Mouse (Mus musculus): ENCODE data around the gene Mon1a. TPM values are rescaled to one million over a fixed set of nuclear protein-coding genes. Genes with fewer than 3 reads are reported as not detected.
A peak's percentile ranks its signal among the peaks of the same experiment; 100 is the strongest.

The Mon1a gene
- polyA plus RNA-seq, 1 experiment from 2014 or later: 23.4 TPM

DNA sequence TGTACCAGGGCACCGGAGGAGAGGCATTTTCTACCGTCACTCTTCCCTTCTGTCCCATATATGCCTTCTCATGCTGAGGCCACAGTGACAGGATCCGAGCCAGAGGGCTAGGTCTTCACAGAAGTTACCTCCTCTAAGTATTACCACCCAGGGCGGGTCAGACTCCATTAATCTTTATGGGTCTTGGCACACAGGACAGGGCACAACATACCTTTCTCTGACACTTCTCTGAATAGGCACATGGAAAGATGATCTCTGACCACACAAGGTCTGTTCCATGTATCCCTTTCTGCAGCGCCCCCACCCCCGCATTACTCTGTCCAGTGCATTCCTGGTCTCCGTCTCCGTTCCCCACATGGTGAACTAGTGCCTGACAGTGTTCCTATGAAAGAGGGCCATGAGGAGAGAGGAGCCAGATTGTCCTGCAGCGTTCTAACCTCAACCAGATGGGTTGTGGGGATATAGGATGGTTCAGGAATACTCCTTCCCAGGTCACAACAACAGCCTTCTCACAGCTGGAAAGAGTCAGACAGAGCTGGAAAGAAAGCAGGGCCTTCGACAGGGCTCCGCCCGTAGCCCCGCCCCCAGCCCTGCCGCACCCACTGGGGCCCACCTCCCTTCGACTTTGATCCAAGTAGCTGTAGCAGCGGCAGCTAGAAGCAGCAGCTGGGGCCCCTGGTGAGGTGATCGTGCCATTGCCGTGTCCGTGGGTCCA lies 18.5 kb downstream of the Mon1a start, which contains the start of gene Mst1r:
TSS of gene Mst1r (plus strand) at position 622 of the 715 bp plus-strand sequence.
- H3K27ac ChIP-seq (ENCODE audit: low read depth, low read length): no peak within 1 kb of the TSS
- peak; percentile 19; the same call in 1 of the 2 replicates for ATAC-seq (ENCODE audit: low read depth)
- 21% methylated on average over 19 of the region's 19 CpGs for WGBS
- H3K27me3 ChIP-seq (ENCODE audit: control insufficient read depth, insufficient read depth, low read length): no peaks in the 10 kb centered on the region
- peak within 1 kb of the TSS; percentile 19; the same call in 1 of the 2 replicates for H3K4me3 ChIP-seq (ENCODE audit: low read depth, low read length)
- no peaks in the 10 kb centered on the region for H3K9me3 ChIP-seq (ENCODE audit: control insufficient read depth, low read length)
- peaks cover 6% of the 10 kb centered on the region for H3K36me3 ChIP-seq (ENCODE audit: control insufficient read depth, insufficient read depth, low read length)
- H3K4me2 ChIP-seq (ENCODE audit: low read depth, low read length): peak within 1 kb of the TSS; percentile 48
- H3K4me1 ChIP-seq (ENCODE audit: control insufficient read depth, insufficient read depth, low read length): 0 out of 2 replicates have a peak, but pooled peaks cover 3% of the 10 kb centered on the region
- peak within 1 kb of the TSS; percentile 37; the same call in 1 of the 2 replicates for H3K9ac ChIP-seq (replicated peaks; ENCODE audit: low read depth, low read length)

DNA sequence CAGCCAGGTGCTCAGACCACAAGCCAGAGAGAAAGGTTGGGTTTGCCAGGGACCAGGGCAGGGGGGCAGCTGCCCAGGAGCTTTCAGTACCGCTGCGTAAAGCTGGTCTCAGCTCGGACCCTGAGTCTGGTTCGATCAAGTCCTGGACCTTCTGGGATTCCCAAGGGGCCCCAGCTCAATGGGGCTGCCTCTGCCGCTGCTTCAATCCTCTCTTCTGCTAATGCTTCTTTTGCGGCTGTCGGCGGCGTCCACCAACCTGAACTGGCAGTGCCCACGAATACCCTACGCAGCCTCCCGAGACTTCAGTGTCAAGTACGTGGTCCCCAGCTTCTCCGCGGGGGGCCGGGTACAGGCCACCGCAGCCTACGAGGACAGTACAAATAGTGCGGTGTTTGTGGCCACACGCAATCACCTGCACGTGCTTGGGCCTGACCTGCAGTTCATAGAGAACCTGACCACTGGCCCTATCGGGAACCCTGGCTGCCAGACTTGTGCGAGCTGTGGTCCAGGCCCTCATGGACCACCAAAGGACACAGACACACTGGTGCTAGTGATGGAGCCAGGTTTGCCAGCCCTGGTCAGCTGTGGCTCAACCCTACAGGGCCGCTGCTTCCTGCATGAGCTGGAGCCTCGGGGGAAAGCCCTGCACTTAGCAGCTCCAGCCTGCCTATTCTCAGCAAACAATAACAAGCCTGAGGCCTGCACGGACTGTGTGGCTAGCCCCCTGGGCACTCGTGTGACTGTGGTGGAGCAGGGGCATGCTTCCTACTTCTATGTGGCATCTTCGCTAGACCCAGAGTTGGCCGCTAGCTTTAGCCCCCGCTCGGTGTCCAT lies 19.2 kb downstream of the Mon1a start:
- peak overlapping the region; percentile 37; the same call in 1 of the 2 replicates for H3K9ac ChIP-seq (replicated peaks; ENCODE audit: low read depth, low read length)
- peaks cover 6% of the 10 kb centered on the region for H3K36me3 ChIP-seq (ENCODE audit: control insufficient read depth, insufficient read depth, low read length)
- H3K27ac ChIP-seq (ENCODE audit: low read depth, low read length): no peak overlapping the region
- H3K4me3 ChIP-seq (ENCODE audit: low read depth, low read length): peak overlapping the region; percentile 19; the same call in 1 of the 2 replicates
- 0 out of 2 replicates have a peak, but pooled peaks have one; percentile 18 for ATAC-seq (ENCODE audit: low read depth)
- no peaks in the 10 kb centered on the region for H3K9me3 ChIP-seq (ENCODE audit: control insufficient read depth, low read length)
- no peaks in the 10 kb centered on the region for H3K27me3 ChIP-seq (ENCODE audit: control insufficient read depth, insufficient read depth, low read length)
- H3K4me2 ChIP-seq (ENCODE audit: low read depth, low read length): peak overlapping the region; percentile 48
- 41% methylated on average over 31 of the region's 31 CpGs for WGBS
- H3K4me1 ChIP-seq (ENCODE audit: control insufficient read depth, insufficient read depth, low read length): 0 out of 2 replicates have a peak, but pooled peaks cover 3% of the 10 kb centered on the region

DNA sequence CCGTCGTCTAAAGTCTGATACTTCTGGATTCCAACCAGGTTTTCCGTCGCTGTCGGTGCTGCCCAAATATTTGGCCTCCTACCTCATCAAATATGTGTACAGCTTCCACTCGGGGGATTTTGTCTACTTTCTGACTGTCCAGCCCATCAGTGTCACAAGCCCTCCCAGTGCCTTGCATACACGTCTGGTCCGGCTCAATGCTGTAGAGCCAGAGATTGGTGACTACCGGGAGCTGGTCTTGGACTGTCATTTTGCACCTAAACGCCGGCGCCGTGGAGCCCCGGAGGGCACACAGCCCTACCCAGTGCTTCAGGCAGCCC lies 19.8 kb downstream of the Mon1a start:
- H3K36me3 ChIP-seq (ENCODE audit: control insufficient read depth, insufficient read depth, low read length): peaks cover 4% of the 10 kb centered on the region; the same call in 1 of the 2 replicates
- no peak overlapping the region for H3K4me3 ChIP-seq (ENCODE audit: low read depth, low read length)
- H3K4me2 ChIP-seq (ENCODE audit: low read depth, low read length): peak overlapping the region; percentile 11; the same call in 1 of the 2 replicates
- no peaks in the 10 kb centered on the region for H3K27me3 ChIP-seq (ENCODE audit: control insufficient read depth, insufficient read depth, low read length)
- H3K4me1 ChIP-seq (ENCODE audit: control insufficient read depth, insufficient read depth, low read length): 0 out of 2 replicates have a peak, but pooled peaks cover 3% of the 10 kb centered on the region
- H3K9me3 ChIP-seq (ENCODE audit: control insufficient read depth, low read length): no peaks in the 10 kb centered on the region
- no peak overlapping the region for H3K27ac ChIP-seq (ENCODE audit: low read depth, low read length)
- WGBS: 85% methylated on average over 14 of the region's 14 CpGs
- no peak for ATAC-seq (ENCODE audit: low read depth)
- no peak overlapping the region for H3K9ac ChIP-seq (replicated peaks; ENCODE audit: low read depth, low read length)

DNA sequence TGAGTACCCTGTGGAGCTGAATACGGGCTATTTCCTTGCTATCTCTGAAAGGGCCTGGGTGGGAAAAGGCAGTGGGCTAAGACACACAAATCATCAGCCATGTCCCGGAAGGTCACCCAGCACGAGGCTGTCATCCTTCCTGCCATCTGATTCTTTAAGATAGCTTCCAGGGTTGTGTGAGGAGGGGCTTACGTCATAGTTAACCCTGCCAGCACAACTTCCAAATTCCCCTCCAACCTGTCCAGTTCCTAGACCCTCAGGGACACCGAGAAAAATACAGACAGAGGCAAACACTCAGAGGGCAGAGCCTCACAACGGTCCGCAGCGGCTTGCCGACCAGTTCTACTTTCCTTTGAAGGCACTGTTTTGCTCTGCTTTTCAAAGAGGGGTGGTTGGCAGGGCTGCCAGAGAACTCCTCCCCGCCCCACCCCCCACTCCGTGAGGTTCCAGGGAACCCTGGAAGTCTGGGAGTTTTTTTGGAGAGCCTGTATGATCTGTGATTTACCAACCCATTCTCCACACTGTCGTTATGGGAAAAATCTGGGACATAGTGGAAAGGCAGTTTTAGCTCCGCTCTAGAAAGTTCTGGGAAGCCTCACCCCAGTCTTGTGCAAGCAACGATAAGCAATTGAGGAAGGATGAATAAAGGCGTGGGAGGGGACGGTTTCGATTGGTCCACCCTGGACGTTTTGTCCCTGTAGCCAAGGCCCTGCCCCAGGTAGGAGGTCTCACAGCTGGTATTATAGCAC lies 20.6 kb downstream of the Mon1a start:
- no peak for ATAC-seq (ENCODE audit: low read depth)
- peak overlapping the region; percentile 9; the same call in 1 of the 2 replicates for H3K4me3 ChIP-seq (ENCODE audit: low read depth, low read length)
- WGBS: 17% methylated on average over 18 of the region's 18 CpGs

DNA sequence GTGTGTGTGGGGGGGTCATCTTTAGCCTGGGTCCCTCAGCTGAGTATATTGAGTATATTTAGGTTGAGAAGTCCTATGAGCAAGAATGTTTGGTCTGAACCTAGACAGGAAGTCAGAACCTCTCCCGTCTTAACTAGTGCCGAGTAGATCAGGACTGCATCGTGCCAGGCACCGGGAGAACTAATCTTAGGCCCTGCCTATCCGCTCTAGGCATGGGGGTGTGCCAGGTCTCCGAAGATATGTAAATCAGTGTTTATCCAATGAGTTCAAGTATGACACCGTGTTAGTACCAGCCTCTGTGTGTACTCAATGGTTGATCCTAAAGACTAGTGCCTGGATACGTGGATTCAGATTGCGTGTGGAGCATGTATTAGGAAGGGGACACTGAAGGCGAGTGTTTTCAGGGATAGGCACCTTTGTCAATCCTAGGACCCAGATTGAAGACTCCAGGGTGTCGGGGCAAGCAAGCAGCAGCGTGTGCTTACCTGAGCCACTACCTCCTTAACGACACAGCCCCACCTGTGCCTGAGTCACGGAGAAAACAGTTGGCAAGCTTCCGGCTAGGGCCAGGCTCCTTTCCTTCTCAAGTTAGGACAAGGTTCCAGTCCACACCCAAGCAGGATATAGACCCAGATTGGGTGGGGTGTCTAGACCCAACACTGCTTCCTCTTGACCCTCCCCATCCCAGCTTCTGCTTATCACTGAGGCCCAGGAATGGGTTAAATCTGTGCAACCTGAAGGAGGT lies 22.2 kb downstream of the Mon1a start:
- no peak for ATAC-seq (ENCODE audit: low read depth)
- Histone ChIP-seq H3K4me2 (ENCODE audit: low read depth, low read length) (no peak overlapping the region), H3K4me3 (ENCODE audit: low read depth, low read length) (no peak overlapping the region), H3K4me1 (ENCODE audit: control insufficient read depth, insufficient read depth, low read length) (0 out of 2 replicates have a peak, but pooled peaks cover 3% of the 10 kb centered on the region), H3K27ac (ENCODE audit: low read depth, low read length) (no peak overlapping the region), H3K9me3 (ENCODE audit: control insufficient read depth, low read length) (no peaks in the 10 kb centered on the region), H3K36me3 (ENCODE audit: control insufficient read depth, insufficient read depth, low read length) (no peaks in the 10 kb centered on the region), H3K9ac (replicated peaks; ENCODE audit: low read depth, low read length) (no peak overlapping the region), H3K27me3 (ENCODE audit: control insufficient read depth, insufficient read depth, low read length) (no peaks in the 10 kb centered on the region)
- WGBS: 90% methylated on average over 15 of the region's 15 CpGs

More for the DNA sequence above, 20.6 kb downstream of the Mon1a start:
- Histone ChIP-seq H3K4me1 (ENCODE audit: control insufficient read depth, insufficient read depth, low read length) (0 out of 2 replicates have a peak, but pooled peaks cover 3% of the 10 kb centered on the region), H3K36me3 (ENCODE audit: control insufficient read depth, insufficient read depth, low read length) (no peaks in the 10 kb centered on the region), H3K4me2 (ENCODE audit: low read depth, low read length) (peak overlapping the region; percentile 16; the same call in 1 of the 2 replicates), H3K9ac (replicated peaks; ENCODE audit: low read depth, low read length) (peak overlapping the region; percentile 28; the same call in 1 of the 2 replicates), H3K27me3 (ENCODE audit: control insufficient read depth, insufficient read depth, low read length) (no peaks in the 10 kb centered on the region), H3K27ac (ENCODE audit: low read depth, low read length) (no peak overlapping the region), H3K9me3 (ENCODE audit: control insufficient read depth, low read length) (no peaks in the 10 kb centered on the region)

DNA sequence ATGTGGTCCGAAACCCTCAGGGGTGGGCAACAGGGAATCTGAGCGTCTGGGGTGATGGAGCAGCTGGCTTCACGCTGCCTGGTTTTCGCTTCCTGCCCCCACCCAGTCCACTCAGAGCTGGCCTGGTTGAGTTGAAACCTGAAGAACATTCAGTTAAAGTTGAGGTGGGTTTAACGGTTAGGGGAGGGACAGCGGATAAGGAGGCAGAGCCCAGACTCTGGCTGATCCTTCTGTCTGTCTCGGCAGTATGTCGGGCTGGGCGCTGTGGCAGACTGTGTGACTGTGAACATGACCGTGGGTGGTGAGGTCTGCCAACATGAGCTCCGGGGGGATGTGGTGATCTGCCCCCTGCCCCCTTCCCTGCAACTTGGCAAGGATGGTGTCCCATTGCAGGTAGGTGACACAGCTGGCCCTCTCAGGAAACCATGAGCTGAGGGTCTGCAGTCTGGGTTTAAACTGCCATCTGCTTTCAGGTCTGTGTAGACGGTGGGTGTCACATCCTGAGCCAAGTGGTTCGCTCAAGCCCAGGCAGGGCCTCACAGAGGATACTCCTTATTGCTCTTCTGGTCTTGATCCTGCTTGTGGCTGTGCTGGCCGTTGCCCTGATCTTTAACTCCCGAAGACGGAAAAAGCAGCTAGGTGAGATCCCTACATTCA lies 26.9 kb downstream of the Mon1a start:
- H3K27ac ChIP-seq (ENCODE audit: low read depth, low read length): no peak overlapping the region
- no peak overlapping the region for H3K4me2 ChIP-seq (ENCODE audit: low read depth, low read length)
- H3K9ac ChIP-seq (replicated peaks; ENCODE audit: low read depth, low read length): no peak overlapping the region
- no peaks in the 10 kb centered on the region for H3K36me3 ChIP-seq (ENCODE audit: control insufficient read depth, insufficient read depth, low read length)
- no peak for ATAC-seq (ENCODE audit: low read depth)
- H3K27me3 ChIP-seq (ENCODE audit: control insufficient read depth, insufficient read depth, low read length): no peaks in the 10 kb centered on the region
- 89% methylated on average over 16 of the region's 16 CpGs for WGBS
- no peak overlapping the region for H3K4me3 ChIP-seq (ENCODE audit: low read depth, low read length)
- no peaks in the 10 kb centered on the region for H3K9me3 ChIP-seq (ENCODE audit: control insufficient read depth, low read length)
- no peaks in the 10 kb centered on the region for H3K4me1 ChIP-seq (ENCODE audit: control insufficient read depth, insufficient read depth, low read length)

DNA sequence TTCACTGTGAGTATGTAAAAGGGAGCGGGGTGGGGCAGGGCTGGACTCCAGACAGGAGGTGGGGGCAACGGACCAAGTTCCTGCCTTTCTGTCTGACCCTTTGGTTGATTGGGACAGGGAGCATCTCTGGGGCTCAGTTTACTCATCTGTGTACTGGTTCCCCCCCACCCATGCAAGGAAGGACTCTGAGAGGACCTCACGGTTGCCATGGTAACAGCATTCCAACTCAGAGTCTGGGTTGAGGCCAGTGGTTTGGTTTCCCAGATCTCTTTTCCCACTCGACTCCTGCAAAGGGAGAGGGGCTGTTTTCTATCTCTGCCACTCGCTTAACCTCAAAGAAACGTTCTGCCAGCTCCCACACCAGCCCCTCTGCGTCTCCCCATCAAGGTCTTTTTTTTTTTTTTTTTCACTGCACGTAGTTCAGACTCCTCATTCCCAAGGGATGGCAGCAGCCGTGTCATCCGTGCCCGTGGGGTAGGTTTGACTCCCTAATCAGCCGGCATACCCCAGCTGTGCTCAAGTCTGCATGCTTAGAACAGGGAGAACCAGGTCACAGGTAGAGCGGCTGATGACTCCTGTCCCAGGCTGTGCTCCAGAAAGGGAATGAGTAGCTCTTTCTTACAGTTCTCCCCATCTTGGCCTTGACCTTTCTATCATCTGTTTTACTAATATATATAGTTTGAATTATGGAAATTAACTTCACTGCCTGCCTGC lies 30.1 kb downstream of the Mon1a start:
- Histone ChIP-seq H3K9me3 (ENCODE audit: control insufficient read depth, low read length) (no peaks in the 10 kb centered on the region), H3K27me3 (ENCODE audit: control insufficient read depth, insufficient read depth, low read length) (no peaks in the 10 kb centered on the region), H3K4me1 (ENCODE audit: control insufficient read depth, insufficient read depth, low read length) (no peaks in the 10 kb centered on the region), H3K4me2 (ENCODE audit: low read depth, low read length) (no peak overlapping the region), H3K4me3 (ENCODE audit: low read depth, low read length) (no peak overlapping the region), H3K9ac (replicated peaks; ENCODE audit: low read depth, low read length) (no peak overlapping the region), H3K36me3 (ENCODE audit: control insufficient read depth, insufficient read depth, low read length) (no peaks in the 10 kb centered on the region), H3K27ac (ENCODE audit: low read depth, low read length) (no peak overlapping the region)
- no peak; the same call in 1 of the 2 replicates for ATAC-seq (ENCODE audit: low read depth)
- WGBS: 34% methylated on average over 13 of the region's 13 CpGs

All from neural tube, embryonic 14.5 days (tissue).